Mouse (Mus musculus) hindbrain, embryonic 10.5 days (tissue): ENCODE results near the gene Gramd1a. TPM values are rescaled to one million over a fixed set of nuclear protein-coding genes. Genes with fewer than 3 reads are reported as not detected.

Source experiments
- DNase-seq: peaks from one replicate; pipeline ENCODE4 v3.0.0-alpha.2; 2017; ENCODE audit warnings: low spot score
- H3K27ac ChIP-seq: fragments of 300-500 bp; sonication (generic); 2 replicates; pipeline ENCODE4 v1.5.1; 2016; ENCODE audit warnings: mild to moderate bottlenecking, moderate library complexity
- H3K27me3 ChIP-seq: fragments of 300-500 bp; sonication (generic); 2 replicates; pipeline ENCODE4 v1.6.1; 2016; ENCODE audit warnings: mild to moderate bottlenecking; ENCODE audit not compliant: poor library complexity, insufficient read depth, severe bottlenecking
- H3K36me3 ChIP-seq: fragments of 300-500 bp; sonication (generic); 2 replicates; pipeline ENCODE4 v1.6.1; 2016; ENCODE audit warnings: mild to moderate bottlenecking, moderate library complexity
- H3K4me1 ChIP-seq: fragments of 300-500 bp; sonication (generic); replicated peaks from 2 replicates; pipeline ENCODE4 v1.6.1; 2016; ENCODE audit warnings: mild to moderate bottlenecking
- H3K4me3 ChIP-seq: fragments of 300-500 bp; sonication (generic); 2 replicates; pipeline ENCODE4 v1.5.1; 2016; ENCODE audit warnings: mild to moderate bottlenecking, moderate library complexity
- H3K9me3 ChIP-seq: fragments of 300-500 bp; sonication (generic); 2 replicates; pipeline ENCODE4 v1.6.1; 2016; ENCODE audit warnings: mild to moderate bottlenecking, moderate library complexity
- WGBS: fragments of 180-500 bp; shearing (Covaris S2); methylation state at CpG from one replicate; pipeline ENCODE4 v1.1.7; 2016; 5-methylcytosine and 5-hydroxymethylcytosine counted together
- polyA plus RNA-seq: library from polyadenylated mRNA; unstranded; fragments of >200 nt; fragmentation: Nextera tagmentation; extraction: Ambion mirVana; gene quantifications from 2 replicates; pipeline ENCODE4 v1.2.1, GENCODE M21; 2016

Gramd1a gene
- polyA plus RNA-seq, 1 experiment from 2014 or later: 144 TPM

DNA sequence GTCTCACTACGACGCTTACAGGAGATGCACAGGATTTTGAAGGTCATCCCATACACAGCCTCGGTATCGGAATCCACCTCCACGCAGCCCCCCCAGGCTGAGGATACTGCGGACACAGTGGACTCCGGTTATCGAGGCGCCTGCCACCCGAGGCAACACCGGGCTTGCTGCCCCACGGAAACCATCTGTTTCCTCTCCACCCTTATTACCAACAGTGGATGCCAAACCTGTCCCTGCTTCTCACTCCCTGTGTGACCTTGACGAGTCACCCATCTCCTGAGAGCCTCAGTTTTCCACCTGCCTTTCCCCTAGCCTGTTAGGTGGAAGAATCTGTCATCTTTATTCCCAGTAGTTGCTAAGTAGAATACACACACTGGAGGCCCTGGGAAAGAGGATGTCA is 30.6 kb downstream of the Gramd1a start:
- Histone ChIP-seq H3K4me1 (peaks cover 18% of the 10 kb centered on the region), H3K27me3 (peaks cover 49% of the 10 kb centered on the region), H3K9me3 (no peaks in the 10 kb centered on the region), H3K4me3 (no peak overlapping the region), H3K27ac (no peak overlapping the region), H3K36me3 (peaks cover 22% of the 10 kb centered on the region)
- 87% methylated on average over 13 of the region's 13 CpGs for WGBS
- DNase-seq: no peak

DNA sequence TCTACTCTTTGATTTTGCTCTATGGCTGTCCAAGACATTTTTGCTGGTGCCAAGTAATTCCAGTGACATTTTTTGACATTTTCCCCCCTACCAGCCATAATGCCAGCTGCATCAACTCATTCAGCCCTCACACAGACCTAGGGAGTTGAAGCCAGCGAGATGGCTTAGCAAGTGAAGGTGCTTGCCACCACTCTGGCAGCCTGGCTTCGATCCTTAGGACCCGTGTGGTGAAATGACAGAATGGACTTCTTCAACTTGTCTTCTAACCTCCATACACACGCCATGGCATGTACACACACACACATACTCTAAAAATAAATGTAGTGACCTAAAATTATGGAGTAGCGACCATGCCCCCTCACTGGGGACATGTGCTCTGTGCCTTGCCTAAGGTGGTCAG is 31.3 kb downstream of the Gramd1a start:
- Histone ChIP-seq H3K36me3 (peaks cover 15% of the 10 kb centered on the region), H3K9me3 (no peaks in the 10 kb centered on the region), H3K27me3 (peaks cover 49% of the 10 kb centered on the region), H3K4me3 (no peak overlapping the region), H3K4me1 (peaks cover 18% of the 10 kb centered on the region), H3K27ac (no peak overlapping the region)
- WGBS: 89% methylated on average over 5 of the region's 5 CpGs
- no peak for DNase-seq

DNA sequence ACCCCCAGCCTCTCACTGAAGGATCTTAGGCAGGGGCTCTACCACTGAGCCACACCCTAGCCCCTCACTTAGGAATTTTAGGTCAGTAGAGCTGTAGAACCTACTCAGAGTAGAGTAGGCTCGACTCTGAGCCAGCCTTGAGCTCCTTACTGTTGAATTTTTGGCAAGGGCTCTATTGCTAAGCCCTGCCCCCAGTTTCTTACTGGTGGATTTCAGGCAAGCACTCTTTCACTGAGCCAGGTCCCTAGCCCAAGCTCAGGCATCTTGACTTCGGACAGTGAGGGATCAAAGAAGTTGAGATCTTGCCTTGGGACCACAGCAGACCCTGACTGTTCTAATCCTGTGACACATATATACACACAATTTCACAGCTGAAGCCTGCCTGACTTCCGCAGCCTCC is 32.0 kb downstream of the Gramd1a start:
- no peaks in the 10 kb centered on the region for H3K9me3 ChIP-seq
- H3K4me3 ChIP-seq: no peak overlapping the region
- H3K27ac ChIP-seq: no peak overlapping the region
- 83% methylated on average over 3 of the region's 3 CpGs for WGBS
- no peak for DNase-seq
- peaks cover 18% of the 10 kb centered on the region for H3K4me1 ChIP-seq
- H3K36me3 ChIP-seq: peaks cover 8% of the 10 kb centered on the region
- H3K27me3 ChIP-seq: peaks cover 45% of the 10 kb centered on the region

DNA sequence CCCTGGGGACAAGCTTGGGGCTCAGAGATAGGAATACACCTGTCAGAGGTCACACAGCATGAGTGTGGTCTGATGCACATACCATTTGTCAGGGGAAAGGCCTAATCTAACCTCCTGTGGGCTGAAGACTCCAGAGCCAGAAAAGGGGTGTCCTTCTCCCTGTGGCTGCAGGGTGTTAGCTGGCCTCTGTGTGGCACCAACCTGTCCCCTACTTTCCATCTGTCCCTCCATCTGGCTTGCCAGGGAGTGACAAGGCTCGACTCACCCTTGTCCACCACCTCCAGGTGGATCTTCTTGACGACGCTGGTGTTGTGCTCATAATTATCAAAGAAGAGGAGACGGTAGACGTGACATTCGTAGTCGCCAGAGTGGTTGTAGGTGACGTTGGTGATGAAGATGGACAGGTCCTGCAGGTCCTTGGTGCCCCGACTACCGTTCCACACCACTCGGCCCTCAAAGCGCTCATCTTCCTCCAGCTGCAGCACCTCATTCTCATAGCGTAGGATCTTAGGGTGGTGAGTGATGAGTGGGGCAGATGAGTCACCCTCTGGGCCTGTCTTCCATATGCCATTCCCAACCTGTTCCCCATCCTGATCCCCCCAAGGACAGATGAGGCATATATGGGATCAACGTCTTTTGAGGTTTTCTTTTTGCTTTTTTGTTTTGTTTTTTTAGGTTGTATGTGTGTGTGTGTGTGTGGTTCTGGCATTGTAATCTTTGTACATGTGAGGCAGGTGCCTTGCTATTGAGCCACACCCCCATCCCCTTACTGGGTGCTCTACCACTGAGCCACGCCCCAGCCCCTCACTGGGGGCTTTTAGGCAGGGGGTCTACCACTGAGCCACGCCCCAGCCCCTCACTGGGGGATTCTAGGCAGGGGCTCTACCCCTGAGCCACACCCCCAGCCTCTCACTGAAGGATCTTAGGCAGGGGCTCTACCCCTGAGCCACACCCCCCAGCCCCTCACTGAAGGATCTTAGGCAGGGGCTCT is 32.8 kb downstream of the Gramd1a start:
- no peak overlapping the region for H3K4me3 ChIP-seq
- H3K9me3 ChIP-seq: no peaks in the 10 kb centered on the region
- DNase-seq: no peak
- peaks cover 37% of the 10 kb centered on the region for H3K27me3 ChIP-seq
- H3K36me3 ChIP-seq: peaks cover under 1% of the 10 kb centered on the region; the same call in 1 of the 2 replicates
- no peak overlapping the region for H3K27ac ChIP-seq
- WGBS: 91% methylated on average over 16 of the region's 16 CpGs
- H3K4me1 ChIP-seq: peaks cover 18% of the 10 kb centered on the region

DNA sequence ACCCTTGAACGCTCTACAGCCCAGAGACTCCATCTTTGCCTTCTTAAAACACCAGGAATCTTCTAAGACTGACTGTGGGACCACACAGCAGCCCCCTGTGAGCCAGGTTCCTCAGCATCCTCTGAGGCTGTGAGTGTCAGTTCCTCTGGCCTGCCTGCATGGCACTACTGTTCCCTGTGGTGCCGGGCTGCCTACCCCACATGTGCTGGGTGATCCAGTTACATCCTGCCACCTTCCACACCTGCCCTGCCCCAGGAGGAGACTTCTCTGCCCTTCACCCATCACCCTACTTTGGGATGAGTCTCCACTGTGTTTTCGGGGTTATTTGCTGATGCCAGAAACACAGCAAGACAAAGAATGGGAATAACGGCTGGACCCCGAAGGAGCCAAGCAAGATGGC is 36.1 kb downstream of the Gramd1a start:
- Histone ChIP-seq H3K36me3 (no peaks in the 10 kb centered on the region), H3K4me3 (no peak overlapping the region), H3K4me1 (peaks cover 26% of the 10 kb centered on the region), H3K9me3 (no peaks in the 10 kb centered on the region), H3K27me3 (peaks cover 13% of the 10 kb centered on the region), H3K27ac (no peak overlapping the region)
- DNase-seq: no peak
- WGBS: 88% methylated on average over 5 of the region's 5 CpGs

DNA sequence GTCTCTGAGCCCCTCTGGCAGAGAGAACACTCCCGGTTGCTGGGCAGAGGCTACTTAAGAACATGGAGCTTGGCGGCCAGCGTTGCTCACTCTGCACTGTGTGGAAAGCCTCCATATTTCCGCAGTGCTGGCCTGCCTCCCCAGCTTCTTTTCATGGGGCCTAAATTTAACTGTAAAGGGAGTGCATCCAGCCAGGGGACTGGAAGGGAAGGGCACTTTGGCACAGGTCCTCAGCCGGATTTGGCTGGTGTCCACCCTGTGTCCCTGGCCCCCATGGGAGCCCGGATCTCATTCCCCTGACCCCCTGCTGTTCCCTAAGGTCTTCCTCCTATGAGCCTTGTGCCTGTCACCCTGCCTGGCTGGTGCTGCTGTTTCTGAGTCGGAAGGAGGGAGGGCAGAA is 37.2 kb downstream of the Gramd1a start:
- H3K4me3 ChIP-seq: no peak overlapping the region
- H3K9me3 ChIP-seq: no peaks in the 10 kb centered on the region
- 83% methylated on average over 7 of the region's 7 CpGs for WGBS
- no peaks in the 10 kb centered on the region for H3K36me3 ChIP-seq
- no peak overlapping the region for H3K27ac ChIP-seq
- no peak for DNase-seq
- peaks cover 29% of the 10 kb centered on the region for H3K4me1 ChIP-seq
- peaks cover 15% of the 10 kb centered on the region for H3K27me3 ChIP-seq

DNA sequence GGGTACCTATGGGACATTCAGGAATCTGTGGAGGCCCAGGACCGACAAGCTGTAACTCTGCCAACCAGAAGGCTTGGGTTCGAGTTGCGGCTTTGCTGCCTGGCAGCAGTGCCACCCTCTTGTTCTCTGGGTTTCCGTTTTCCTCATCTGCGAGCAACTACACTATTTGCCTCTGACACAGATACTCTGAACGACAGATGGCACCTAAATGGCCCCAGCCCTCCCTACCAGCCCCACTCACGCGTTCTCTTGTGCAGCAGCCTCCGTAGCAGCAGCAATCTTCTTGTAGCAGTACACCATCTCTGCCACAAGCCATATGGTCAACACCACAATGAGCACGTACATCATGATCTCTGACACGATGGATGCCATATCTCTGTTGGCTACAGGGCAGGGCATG is 38.2 kb downstream of the Gramd1a start:
- Histone ChIP-seq H3K4me1 (peaks cover 29% of the 10 kb centered on the region), H3K27me3 (peaks cover 15% of the 10 kb centered on the region), H3K27ac (no peak overlapping the region), H3K36me3 (no peaks in the 10 kb centered on the region), H3K9me3 (no peaks in the 10 kb centered on the region), H3K4me3 (no peak overlapping the region; the same call in 1 of the 2 replicates)
- DNase-seq: no peak
- WGBS: 87% methylated on average over 11 of the region's 11 CpGs

DNA sequence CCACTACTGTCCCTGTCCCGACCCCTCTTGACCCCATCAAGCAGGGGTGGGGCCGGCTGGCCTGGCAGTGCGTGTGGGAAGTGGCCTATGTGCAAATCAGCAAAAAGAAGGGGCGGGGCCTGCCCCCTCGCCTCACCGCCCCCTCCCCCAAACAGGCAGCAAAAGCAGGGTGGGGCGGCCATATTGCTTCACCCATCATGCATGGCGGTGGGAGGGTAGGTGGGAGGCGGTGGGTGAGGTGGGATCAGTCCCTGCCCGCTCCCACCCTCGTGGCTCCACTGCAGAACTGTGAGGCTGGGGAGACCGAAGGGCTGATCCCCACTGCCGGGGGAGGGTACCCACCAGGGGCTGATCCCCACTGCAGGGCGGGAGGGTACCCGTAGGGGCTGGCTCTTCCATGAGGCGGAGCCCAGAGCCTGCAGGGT is 39.0 kb downstream of the Gramd1a start:
- Histone ChIP-seq H3K36me3 (no peaks in the 10 kb centered on the region), H3K4me3 (peak overlapping the region; percentile 24), H3K4me1 (peaks cover 33% of the 10 kb centered on the region), H3K9me3 (no peaks in the 10 kb centered on the region), H3K27ac (peak overlapping the region; percentile 69), H3K27me3 (peaks cover 15% of the 10 kb centered on the region)
- 40% methylated on average over 16 of the region's 16 CpGs for WGBS
- DNase-seq: peak; percentile 39

DNA sequence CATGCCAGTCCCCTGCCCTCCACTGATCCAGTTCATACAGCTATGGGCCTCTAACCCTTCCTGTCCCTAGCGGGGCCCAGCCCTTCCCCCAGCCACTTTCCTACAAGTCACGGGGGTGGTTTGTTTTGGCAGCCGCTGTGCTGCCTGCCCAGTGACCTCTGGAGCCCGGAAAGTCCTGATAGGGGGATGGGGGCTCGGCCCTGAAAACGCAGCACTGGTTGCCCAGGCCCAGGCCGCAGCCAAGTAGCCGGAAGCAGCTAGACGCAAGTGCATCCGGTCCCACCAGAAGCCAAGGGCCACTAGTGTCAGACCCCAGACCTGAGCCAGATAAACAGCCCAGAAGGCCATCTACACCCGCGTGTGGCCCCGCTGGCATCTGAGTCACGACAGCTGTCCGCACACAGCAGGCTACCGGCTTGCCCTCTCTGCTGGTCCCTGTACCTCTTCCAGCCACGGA is 40.1 kb downstream of the Gramd1a start:
- no peaks in the 10 kb centered on the region for H3K9me3 ChIP-seq
- DNase-seq: peak; percentile 60
- no peaks in the 10 kb centered on the region for H3K36me3 ChIP-seq
- peaks cover 15% of the 10 kb centered on the region for H3K27me3 ChIP-seq
- WGBS: 23% methylated on average over 17 of the region's 17 CpGs
- H3K4me1 ChIP-seq: peaks cover 35% of the 10 kb centered on the region
- peak overlapping the region; percentile 63 for H3K27ac ChIP-seq
- H3K4me3 ChIP-seq: 0 out of 2 replicates have a peak overlapping the region, but pooled peaks have one; percentile 9

DNA sequence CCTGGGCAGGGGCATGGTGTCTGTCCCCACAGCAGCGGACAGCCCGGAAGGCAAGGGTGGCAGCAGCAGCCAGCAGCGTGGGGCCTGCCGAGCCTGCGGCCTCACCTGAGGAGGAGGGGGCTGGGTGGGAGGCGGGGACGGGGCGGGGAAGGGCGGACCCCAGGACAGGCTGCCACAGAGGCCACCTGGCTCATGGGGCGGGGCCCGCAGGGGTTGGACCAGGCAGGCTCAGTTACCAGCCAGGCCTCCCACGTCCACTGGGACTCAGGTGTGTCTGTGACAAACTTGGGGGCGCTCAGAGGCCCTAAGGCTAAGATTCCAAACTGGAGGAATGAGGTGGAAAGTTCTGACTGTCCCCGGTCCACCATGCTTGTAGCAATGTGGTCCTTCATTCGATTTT is 40.5 kb downstream of the Gramd1a start, which contains the start of gene Hpn:
TSS of gene Hpn (minus strand) at position 109 of the 400 bp plus-strand sequence.
- peak within 1 kb of the TSS; percentile 18 for H3K4me3 ChIP-seq
- H3K27ac ChIP-seq: peak within 1 kb of the TSS; percentile 63
- peak; percentile 29 for DNase-seq
- no peaks in the 10 kb centered on the region for H3K36me3 ChIP-seq
- WGBS: 21% methylated on average over 14 of the region's 15 CpGs
- H3K4me1 ChIP-seq: peaks cover 35% of the 10 kb centered on the region
- peaks cover 15% of the 10 kb centered on the region for H3K27me3 ChIP-seq
- H3K9me3 ChIP-seq: no peaks in the 10 kb centered on the region

DNA sequence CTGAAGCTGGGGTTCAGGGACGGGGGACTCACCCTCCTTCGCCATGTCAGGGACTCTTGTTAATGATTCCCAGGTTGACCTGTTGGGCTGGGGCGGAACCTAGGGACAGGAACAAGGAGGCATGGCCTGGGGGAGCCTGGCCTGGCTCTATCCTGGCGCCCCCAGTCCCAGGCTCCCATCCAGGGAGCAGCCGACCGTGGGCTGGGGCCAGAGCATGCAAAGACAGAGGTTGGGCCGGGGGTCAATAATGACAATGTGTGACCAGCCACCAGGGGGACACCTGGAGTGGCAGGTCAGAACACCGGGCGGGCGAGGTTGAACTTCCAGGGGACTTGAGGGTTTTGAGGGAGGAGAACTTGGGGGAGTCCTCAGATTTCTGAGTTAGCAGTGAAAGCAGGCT is 41.0 kb downstream of the Gramd1a start:
- Histone ChIP-seq H3K36me3 (no peaks in the 10 kb centered on the region), H3K4me3 (peak overlapping the region; percentile 18; the same call in 1 of the 2 replicates), H3K9me3 (no peaks in the 10 kb centered on the region), H3K27me3 (peaks cover 15% of the 10 kb centered on the region), H3K4me1 (peaks cover 35% of the 10 kb centered on the region), H3K27ac (peak overlapping the region; percentile 63)
- DNase-seq: no peak
- 48% methylated on average over 10 of the region's 10 CpGs for WGBS

DNA sequence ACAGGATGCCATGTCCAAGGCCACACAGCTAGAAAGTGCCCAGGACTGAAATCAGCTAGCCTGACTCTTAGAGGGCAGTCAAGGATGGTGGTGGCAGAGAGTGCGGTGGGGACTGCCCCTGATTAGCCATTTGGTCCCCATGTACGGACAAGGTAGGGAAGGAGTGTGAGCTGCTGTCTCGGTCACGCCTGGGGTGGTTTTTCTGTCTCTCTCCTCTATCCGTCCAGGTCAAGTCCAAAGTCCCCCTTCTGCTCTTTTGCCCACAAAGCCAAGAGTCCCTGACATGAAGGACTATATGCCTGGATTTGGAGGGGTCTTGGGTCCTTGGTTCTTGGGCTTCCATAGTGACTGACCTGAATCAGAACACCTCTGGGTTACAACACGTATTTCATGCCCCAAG is 41.9 kb downstream of the Gramd1a start:
- Histone ChIP-seq H3K36me3 (no peaks in the 10 kb centered on the region), H3K9me3 (no peaks in the 10 kb centered on the region), H3K4me1 (peaks cover 35% of the 10 kb centered on the region), H3K27me3 (peaks cover 15% of the 10 kb centered on the region), H3K27ac (no peak overlapping the region), H3K4me3 (no peak overlapping the region)
- WGBS: 80% methylated on average over 6 of the region's 6 CpGs
- no peak for DNase-seq

DNA sequence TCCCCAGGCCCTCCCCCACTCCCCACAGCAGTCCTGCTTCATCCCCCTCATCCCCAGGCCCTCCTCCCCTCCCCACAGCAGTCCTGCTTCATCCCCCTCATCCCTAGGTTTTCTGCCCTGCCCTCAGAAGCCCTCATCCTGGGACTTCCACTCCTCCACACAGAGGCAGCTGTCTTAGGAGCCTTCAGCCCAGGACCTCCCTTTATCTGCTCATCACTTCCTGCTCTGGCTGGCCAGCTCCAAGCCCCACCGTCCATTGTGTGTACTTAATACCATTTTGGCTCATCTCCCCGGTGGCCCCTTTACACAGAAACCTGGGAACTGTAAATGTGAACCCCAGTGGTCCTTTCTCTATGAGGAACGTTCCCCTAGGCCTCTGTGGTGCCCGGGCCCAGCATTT is 43.7 kb downstream of the Gramd1a start:
- Histone ChIP-seq H3K9me3 (no peaks in the 10 kb centered on the region), H3K27ac (peak overlapping the region; percentile 35; the same call in 1 of the 2 replicates), H3K27me3 (peaks cover 15% of the 10 kb centered on the region), H3K4me3 (no peak overlapping the region), H3K4me1 (peaks cover 34% of the 10 kb centered on the region), H3K36me3 (no peaks in the 10 kb centered on the region)
- WGBS: 50% methylated on average over 4 of the region's 4 CpGs
- DNase-seq: no peak
